21 mouse cellular contexts compared by ENCODE assay signal in genomic region chr11:103906051-103906719, GRCm38 (mm10). TPM values are rescaled to one million over a fixed set of nuclear protein-coding genes. Genes with fewer than 3 reads are reported as not detected.
DNase-seq lines count a peak whose midpoint lies in the region; ATAC-seq and TF ChIP-seq lines count a peak whose summit lies in the region.
"Had no signal": no experiment of that assay in that cellular context is flagged by ENCODE, and none has a peak within 500 bp of the region (broad histone marks: within the 10 kb centered on the region; RNA-seq: fewer than 3 reads in every experiment).

No protein-coding gene starts in this region.

- peaks cover 11% of the 10 kb centered on the region for H3K36me3 ChIP-seq in embryonic facial prominence, embryonic 14.5 days (ENCODE audit: control insufficient read depth, insufficient read depth, low read length)
- peaks cover 38% of the 10 kb centered on the region for H3K36me3 ChIP-seq in embryonic facial prominence, embryonic 10.5 days (replicated peaks)
- H3K36me3 ChIP-seq in limb, embryonic 15.5 days = peaks cover 8% of the 10 kb centered on the region
- H3K36me3 ChIP-seq in midbrain, postnatal 0 days (ENCODE audit: insufficient read depth, low read length) = peaks cover 16% of the 10 kb centered on the region

- WGBS in embryonic facial prominence, embryonic 14.5 days = 42% methylated on average over 7 of the region's 7 CpGs
- 53% methylated on average over 7 of the region's 7 CpGs for WGBS in embryonic facial prominence, embryonic 10.5 days
- 43% methylated on average over 7 of the region's 7 CpGs for WGBS in limb, embryonic 15.5 days
- WGBS in midbrain, postnatal 0 days = 31% methylated on average over 7 of the region's 7 CpGs

- H3K27me3 ChIP-seq in embryonic facial prominence, embryonic 14.5 days (replicated peaks; ENCODE audit: control insufficient read depth, insufficient read depth, low read length) = no peaks in the 10 kb centered on the region
- no peaks in the 10 kb centered on the region for H3K27me3 ChIP-seq in embryonic facial prominence, embryonic 10.5 days (replicated peaks; ENCODE audit: low read depth, poor library complexity, severe bottlenecking)
- H3K27me3 ChIP-seq in limb, embryonic 15.5 days = no peaks in the 10 kb centered on the region
- no peaks in the 10 kb centered on the region for H3K27me3 ChIP-seq in midbrain, postnatal 0 days (ENCODE audit: insufficient read depth, low read length)
- H3K27me3 ChIP-seq: CH12.LX; heart, embryonic 13.5 days; kidney, embryonic 15.5 days; liver, embryonic 15.5 days had no signal

- no peak for ATAC-seq in embryonic facial prominence, embryonic 14.5 days (ENCODE audit: low read depth)
- no peak for ATAC-seq in limb, embryonic 15.5 days (ENCODE audit: insufficient number of reproducible peaks, low FRiP score, low TSS enrichment, low read depth)
- ATAC-seq in midbrain, postnatal 0 days (ENCODE audit: low FRiP score) = no peak
- ATAC-seq: activated CD4-positive, CD25-positive, alpha-beta regulatory T cell, adult 4 months had no signal

- H3K9me3 ChIP-seq in embryonic facial prominence, embryonic 14.5 days (ENCODE audit: control insufficient read depth, low read length) = no peaks in the 10 kb centered on the region
- no peaks in the 10 kb centered on the region for H3K9me3 ChIP-seq in embryonic facial prominence, embryonic 10.5 days
- H3K9me3 ChIP-seq in limb, embryonic 15.5 days = no peaks in the 10 kb centered on the region
- no peaks in the 10 kb centered on the region for H3K9me3 ChIP-seq in midbrain, postnatal 0 days (ENCODE audit: low read length)
- H3K9me3 ChIP-seq: heart, embryonic 13.5 days; kidney, embryonic 15.5 days; liver, embryonic 15.5 days had no signal

- no peak overlapping the region for H3K4me3 ChIP-seq in embryonic facial prominence, embryonic 14.5 days (ENCODE audit: low read depth, low read length)
- no peak overlapping the region for H3K4me3 ChIP-seq in embryonic facial prominence, embryonic 10.5 days
- no peak overlapping the region for H3K4me3 ChIP-seq in layer of hippocampus, adult 2 months
- no peak overlapping the region for H3K4me3 ChIP-seq in limb, embryonic 15.5 days
- H3K4me3 ChIP-seq in midbrain, postnatal 0 days (ENCODE audit: low read depth, low read length) = no peak overlapping the region
- H3K4me3 ChIP-seq: heart, embryonic 13.5 days; kidney, embryonic 15.5 days; liver, embryonic 15.5 days had no signal

- H3K9ac ChIP-seq in embryonic facial prominence, embryonic 14.5 days (ENCODE audit: low read depth, low read length) = no peak overlapping the region
- no peak overlapping the region for H3K9ac ChIP-seq in limb, embryonic 15.5 days
- no peak overlapping the region for H3K9ac ChIP-seq in midbrain, postnatal 0 days (replicated peaks; ENCODE audit: low read length, poor library complexity, severe bottlenecking)
- H3K9ac ChIP-seq: heart, embryonic 13.5 days; kidney, embryonic 15.5 days; liver, embryonic 15.5 days had no signal

- H3K4me2 ChIP-seq in embryonic facial prominence, embryonic 14.5 days (ENCODE audit: low read depth, low read length) = no peak overlapping the region
- H3K4me2 ChIP-seq in limb, embryonic 15.5 days = no peak overlapping the region
- no peak overlapping the region for H3K4me2 ChIP-seq in midbrain, postnatal 0 days (ENCODE audit: low read depth, low read length, poor library complexity, severe bottlenecking)
- H3K4me2 ChIP-seq: heart, embryonic 13.5 days; kidney, embryonic 15.5 days; liver, embryonic 15.5 days had no signal

- H3K4me1 ChIP-seq in embryonic facial prominence, embryonic 14.5 days (ENCODE audit: control insufficient read depth, insufficient read depth, low read length) = peaks cover 4% of the 10 kb centered on the region; the same call in 1 of the 2 replicates
- peaks cover under 1% of the 10 kb centered on the region; the same call in 1 of the 2 replicates for H3K4me1 ChIP-seq in embryonic facial prominence, embryonic 10.5 days
- H3K4me1 ChIP-seq in limb, embryonic 15.5 days = peaks cover 6% of the 10 kb centered on the region
- no peaks in the 10 kb centered on the region for H3K4me1 ChIP-seq in midbrain, postnatal 0 days (ENCODE audit: insufficient read depth, low read length)
- H3K4me1 ChIP-seq: kidney, embryonic 15.5 days; liver, embryonic 15.5 days had no signal

- peak; percentile 42 for TF ChIP-seq CTCF in layer of hippocampus, adult 2 months (conservative IDR thresholded peaks at IDR 0.05)
- peak; percentile 42 for TF ChIP-seq CTCF in midbrain, postnatal 0 days (IDR thresholded peaks at IDR 0.05)

- no peak overlapping the region for H3K27ac ChIP-seq in embryonic facial prominence, embryonic 14.5 days (replicated peaks; ENCODE audit: low read depth, low read length)
- no peak overlapping the region for H3K27ac ChIP-seq in embryonic facial prominence, embryonic 10.5 days (replicated peaks)
- H3K27ac ChIP-seq in layer of hippocampus, adult 2 months = peak overlapping the region; percentile 82
- peak overlapping the region; percentile 27 for H3K27ac ChIP-seq in limb, embryonic 15.5 days
- H3K27ac ChIP-seq in midbrain, postnatal 0 days (ENCODE audit: low read depth, low read length) = peak overlapping the region; percentile 34; the same call in 1 of the 2 replicates
- H3K27ac ChIP-seq: heart, embryonic 13.5 days; kidney, embryonic 15.5 days; liver, embryonic 15.5 days had no signal

- DNase-seq in embryonic facial prominence, embryonic 14.5 days (ENCODE audit: low spot score) = peak; percentile 14
- DNase-seq in embryonic facial prominence, embryonic 10.5 days (ENCODE audit: low spot score) = no peak
- peak in 1 of 2 experiments; percentile 65 for DNase-seq in layer of hippocampus, adult 2 months (ENCODE audit: low spot score in 2 of 2)
- no peak for DNase-seq in layer of hippocampus, adult 8-10 months (ENCODE audit: low spot score in 2 of 2)
- DNase-seq in midbrain, postnatal 0 days (ENCODE audit: low spot score) = no peak
- no peak for DNase-seq in lung, adult 18-20 months
- no peak for DNase-seq in heart, adult 11 months
- DNase-seq: adrenal gland, postnatal 25 days; cerebellum, adult 9-11 months; gastrocnemius, postnatal 36 days; heart, postnatal 36 days; left cerebral cortex, postnatal 4 days; lung, postnatal 14 days; retina, postnatal 1 day; thymus, adult 18-20 months had no signal

RNA-seq across cellular contexts. Expression of gene Nsf, which starts 47.7 kb away (rescaled TPM):
- 39.9 and 50.0 TPM in 2 replicates for polyA plus RNA-seq in embryonic facial prominence, embryonic 14.5 days (2014; fragmentation: Nextera tagmentation; extraction: Ambion mirVana)
- polyA plus RNA-seq in embryonic facial prominence, embryonic 10.5 days (2016; fragmentation: Nextera tagmentation; extraction: Ambion mirVana) = 54.4 and 56.8 TPM in 2 replicates
- total RNA-seq in layer of hippocampus, adult 2 months (2021) = 1,000 to 10,000 TPM; 1,134 to 1,252 TPM
- total RNA-seq in layer of hippocampus, adult 8-10 months (2022) = 1,000 to 10,000 TPM; 1,076 to 1,216 (median 1,154) TPM
- 47.8 and 49.7 TPM in 2 replicates for polyA plus RNA-seq in limb, embryonic 15.5 days (2015; fragmentation: Nextera tagmentation; extraction: Ambion mirVana)
- 167 and 183 TPM in 2 replicates for total RNA-seq in midbrain, postnatal 0 days (2014; rRNA removed)
- polyA plus RNA-seq in midbrain, postnatal 0 days (2015; fragmentation: Nextera tagmentation; extraction: Ambion mirVana) = 263 and 272 TPM in 2 replicates

Comparison
In these comparisons a context has a peak if more than half of its experiments do, and no peak if none do; other contexts are left out.
1. H3K27ac ChIP-seq: peak in layer of hippocampus, adult 2 months (single experiment), limb, embryonic 15.5 days (single experiment) and midbrain, postnatal 0 days (single experiment); none in embryonic facial prominence, embryonic 14.5 days (single experiment) and embryonic facial prominence, embryonic 10.5 days (single experiment).